Mouse (Mus musculus): ENCODE data around the gene Adh1. TPM values are rescaled to one million over a fixed set of nuclear protein-coding genes. Genes with fewer than 3 reads are reported as not detected.

Adh1 gene
- polyA plus RNA-seq, 1 experiment from 2014 or later: 6.5 TPM

DNA sequence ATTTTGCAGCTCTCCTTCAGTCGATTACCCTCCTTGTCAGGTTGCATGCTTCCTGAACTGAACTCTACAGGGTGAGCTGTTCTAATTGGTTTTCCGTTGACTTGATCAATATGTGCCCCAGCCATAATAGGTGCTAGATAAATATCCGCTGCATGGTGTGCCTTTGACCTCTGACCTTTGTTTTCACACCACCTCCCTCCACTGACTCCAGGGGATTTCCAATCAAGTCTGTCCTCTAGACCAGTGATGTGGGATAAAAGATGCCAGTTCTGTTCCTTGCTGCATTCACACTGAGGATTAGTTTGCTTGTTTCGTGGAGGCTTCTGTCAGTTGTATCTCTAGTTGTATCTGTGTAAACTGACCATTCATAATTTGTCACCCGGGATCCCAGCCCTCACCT is 6.6 kb upstream of the Adh1 start:
- no peak overlapping the region for H3K27ac ChIP-seq (replicated peaks in 1 of 2; ENCODE audit: control insufficient read depth in 1 of 2, insufficient read depth in 1 of 2, low read depth in 2 of 2, low read length in 2 of 2)
- no peak for ATAC-seq (ENCODE audit: insufficient number of reproducible peaks, insufficient read depth, low FRiP score, low read depth)
- 0 out of 4 replicates have a peak, but pooled peaks cover 0 to 2% of the 10 kb centered on the region in 2 experiments for H3K4me1 ChIP-seq (ENCODE audit: control insufficient read depth in 2 of 2, insufficient read depth in 2 of 2, low read length in 2 of 2)
- no peaks in the 10 kb centered on the region for H3K27me3 ChIP-seq (ENCODE audit: control insufficient read depth, insufficient read depth, low read length)
- no peaks in the 10 kb centered on the region for H3K9me3 ChIP-seq (ENCODE audit: control insufficient read depth, low read length)
- no peak overlapping the region for H3K9ac ChIP-seq (ENCODE audit: low read length)
- H3K36me3 ChIP-seq (ENCODE audit: control insufficient read depth, insufficient read depth, low read length): no peaks in the 10 kb centered on the region
- H3K4me2 ChIP-seq (ENCODE audit: low read length): no peak overlapping the region
- H3K4me3 ChIP-seq (ENCODE audit: control insufficient read depth in 1 of 2, insufficient read depth in 1 of 2, low read depth in 1 of 2, low read length in 2 of 2): no peak overlapping the region
- 69% methylated on average over 5 of the region's 5 CpGs for WGBS

DNA sequence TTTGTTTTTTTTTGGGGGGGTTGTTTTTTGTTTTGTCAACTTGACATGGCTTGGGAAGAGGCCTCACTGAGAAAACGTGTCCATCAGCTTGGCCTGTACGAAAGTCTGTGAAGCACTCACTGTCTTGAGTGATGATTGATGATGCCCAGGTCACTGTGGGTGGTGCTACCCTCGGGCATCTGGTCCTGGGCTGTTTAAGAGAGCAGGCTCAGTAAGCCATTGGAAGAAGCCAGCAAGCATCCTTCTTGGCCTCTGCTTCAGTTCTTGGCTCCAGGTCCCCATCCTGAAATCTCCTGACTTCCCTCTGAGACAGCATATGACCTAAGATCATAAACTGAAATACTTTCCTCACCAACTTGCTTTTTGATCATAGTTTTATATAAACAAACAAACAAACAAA is 5.4 kb upstream of the Adh1 start:
- Histone ChIP-seq H3K36me3 (ENCODE audit: control insufficient read depth, insufficient read depth, low read length) (no peaks in the 10 kb centered on the region), H3K9ac (ENCODE audit: low read length) (no peak overlapping the region), H3K4me1 (ENCODE audit: control insufficient read depth in 2 of 2, insufficient read depth in 2 of 2, low read length in 2 of 2) (0 out of 4 replicates have a peak, but pooled peaks cover 0 to 2% of the 10 kb centered on the region in 2 experiments), H3K4me2 (ENCODE audit: low read length) (no peak overlapping the region), H3K9me3 (ENCODE audit: control insufficient read depth, low read length) (no peaks in the 10 kb centered on the region), H3K27me3 (ENCODE audit: control insufficient read depth, insufficient read depth, low read length) (no peaks in the 10 kb centered on the region), H3K4me3 (ENCODE audit: control insufficient read depth in 1 of 2, insufficient read depth in 1 of 2, low read depth in 1 of 2, low read length in 2 of 2) (no peak overlapping the region), H3K27ac (replicated peaks in 1 of 2; ENCODE audit: control insufficient read depth in 1 of 2, insufficient read depth in 1 of 2, low read depth in 2 of 2, low read length in 2 of 2) (no peak overlapping the region)
- WGBS: 26% methylated on average over 3 of the region's 3 CpGs
- no peak for ATAC-seq (ENCODE audit: insufficient number of reproducible peaks, insufficient read depth, low FRiP score, low read depth)

DNA sequence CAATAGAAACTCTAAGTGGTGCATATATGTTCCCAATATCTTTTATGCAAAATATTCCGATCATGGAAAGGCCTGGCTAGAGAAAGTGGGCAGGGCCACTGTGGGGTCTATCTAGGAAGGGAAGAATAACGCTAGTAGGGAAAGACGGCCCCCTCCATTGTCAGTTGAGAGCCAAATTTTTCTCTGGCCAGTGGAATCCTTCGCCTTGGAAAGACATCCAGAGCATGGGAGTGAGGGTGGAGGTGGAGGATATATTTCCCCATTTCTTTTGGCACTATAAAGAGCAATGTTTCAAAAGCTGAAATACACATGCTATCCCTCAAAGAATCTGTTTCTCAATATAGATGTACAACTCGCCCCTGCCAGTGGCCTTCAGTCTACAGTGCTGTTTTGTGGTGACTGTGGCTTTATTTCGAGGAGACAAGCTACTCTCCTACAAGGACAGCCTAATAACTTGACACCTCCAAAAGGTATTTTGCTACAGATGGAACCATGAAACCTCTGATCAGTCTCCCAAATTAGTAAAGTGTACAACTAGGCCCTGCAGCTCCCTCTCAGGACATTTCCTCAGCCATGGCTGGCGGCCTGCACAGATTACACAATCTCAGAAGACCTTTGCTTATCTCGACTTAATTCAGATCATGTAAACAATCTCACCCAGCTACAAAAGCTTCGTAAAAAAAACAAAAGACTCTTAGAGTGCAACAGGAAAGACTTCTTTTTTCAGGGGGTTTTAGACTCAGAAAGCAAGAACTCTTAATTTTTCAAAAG is 4.8 kb upstream of the Adh1 start:
- H3K27me3 ChIP-seq (ENCODE audit: control insufficient read depth, insufficient read depth, low read length): no peaks in the 10 kb centered on the region
- H3K4me1 ChIP-seq (ENCODE audit: control insufficient read depth in 2 of 2, insufficient read depth in 2 of 2, low read length in 2 of 2): 0 out of 4 replicates have a peak, but pooled peaks cover 0 to 2% of the 10 kb centered on the region in 2 experiments
- 54% methylated on average over 9 of the region's 9 CpGs for WGBS
- no peak overlapping the region for H3K4me3 ChIP-seq (ENCODE audit: control insufficient read depth in 1 of 2, insufficient read depth in 1 of 2, low read depth in 1 of 2, low read length in 2 of 2)
- no peak for ATAC-seq (ENCODE audit: insufficient number of reproducible peaks, insufficient read depth, low FRiP score, low read depth)
- H3K27ac ChIP-seq (replicated peaks in 1 of 2; ENCODE audit: control insufficient read depth in 1 of 2, insufficient read depth in 1 of 2, low read depth in 2 of 2, low read length in 2 of 2): no peak overlapping the region
- H3K9me3 ChIP-seq (ENCODE audit: control insufficient read depth, low read length): no peaks in the 10 kb centered on the region
- no peak overlapping the region for H3K4me2 ChIP-seq (ENCODE audit: low read length)
- H3K36me3 ChIP-seq (ENCODE audit: control insufficient read depth, insufficient read depth, low read length): no peaks in the 10 kb centered on the region
- H3K9ac ChIP-seq (ENCODE audit: low read length): no peak overlapping the region

DNA sequence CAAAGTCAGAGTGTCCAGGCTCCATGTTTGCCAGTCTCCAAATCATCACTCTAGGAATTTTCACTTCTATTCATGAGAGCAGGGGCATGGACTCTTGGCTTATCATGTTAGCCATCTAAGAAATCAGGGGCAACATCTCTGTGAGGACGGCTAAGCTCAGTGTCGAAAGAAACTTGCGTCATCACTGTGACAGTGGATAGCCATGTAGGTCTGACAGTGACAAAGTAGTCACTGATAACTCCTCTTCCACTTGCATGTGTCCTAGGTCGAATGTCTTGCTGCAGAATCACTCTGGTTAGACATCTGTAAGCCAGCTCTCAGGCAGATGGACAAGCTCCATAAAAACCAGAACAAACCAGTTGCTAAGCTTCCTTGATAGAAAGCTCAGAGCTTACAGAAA is 1.8 kb downstream of the Adh1 start:
- no peak overlapping the region for H3K4me2 ChIP-seq (ENCODE audit: low read length)
- no peaks in the 10 kb centered on the region for H3K36me3 ChIP-seq (ENCODE audit: control insufficient read depth, insufficient read depth, low read length)
- H3K27ac ChIP-seq (replicated peaks in 1 of 2; ENCODE audit: control insufficient read depth in 1 of 2, insufficient read depth in 1 of 2, low read depth in 2 of 2, low read length in 2 of 2): no peak overlapping the region
- H3K4me1 ChIP-seq (ENCODE audit: control insufficient read depth in 2 of 2, insufficient read depth in 2 of 2, low read length in 2 of 2): no peaks in the 10 kb centered on the region
- no peaks in the 10 kb centered on the region for H3K27me3 ChIP-seq (ENCODE audit: control insufficient read depth, insufficient read depth, low read length)
- H3K4me3 ChIP-seq (ENCODE audit: control insufficient read depth in 1 of 2, insufficient read depth in 1 of 2, low read depth in 1 of 2, low read length in 2 of 2): no peak overlapping the region
- H3K9me3 ChIP-seq (ENCODE audit: control insufficient read depth, low read length): no peaks in the 10 kb centered on the region
- no peak for ATAC-seq (ENCODE audit: insufficient number of reproducible peaks, insufficient read depth, low FRiP score, low read depth)
- WGBS: 31% methylated on average over 4 of the region's 4 CpGs
- H3K9ac ChIP-seq (ENCODE audit: low read length): no peak overlapping the region

DNA sequence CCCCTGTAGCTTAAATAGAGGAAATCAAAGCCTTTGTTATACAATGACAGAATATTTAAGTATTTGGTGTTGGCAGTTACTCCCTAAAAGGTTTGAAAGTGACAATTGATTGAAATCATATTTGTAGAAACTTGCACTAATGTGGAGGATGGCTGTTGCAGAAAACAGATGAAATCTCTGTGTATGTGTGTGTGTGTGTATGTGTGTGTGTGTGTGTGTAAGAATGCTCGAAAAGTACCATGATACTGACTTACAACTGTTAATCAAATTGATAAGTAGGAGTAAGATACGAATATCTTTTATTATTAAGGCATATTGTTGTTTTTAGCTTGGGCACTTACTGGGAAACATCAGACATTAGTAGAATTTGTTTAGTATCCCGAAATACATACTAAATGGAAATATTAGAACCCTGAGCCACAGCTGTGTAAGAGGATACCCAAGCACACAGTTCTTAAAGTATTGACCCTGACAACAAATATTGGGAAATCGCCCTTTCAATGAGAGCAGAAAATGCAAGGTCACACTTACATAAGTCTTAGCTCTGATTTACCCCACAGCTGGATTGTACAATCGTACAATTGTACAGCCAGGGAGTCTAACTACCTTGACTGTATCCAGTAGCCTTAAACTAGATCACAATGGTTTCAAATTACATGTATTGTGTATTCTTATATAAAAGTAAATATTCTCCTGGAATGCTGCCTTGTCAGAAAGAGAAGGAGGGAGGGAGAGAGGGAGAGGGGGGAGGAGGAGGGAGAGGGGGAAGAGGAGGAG is 2.6 kb downstream of the Adh1 start:
- no peaks in the 10 kb centered on the region for H3K27me3 ChIP-seq (ENCODE audit: control insufficient read depth, insufficient read depth, low read length)
- H3K36me3 ChIP-seq (ENCODE audit: control insufficient read depth, insufficient read depth, low read length): no peaks in the 10 kb centered on the region
- WGBS: 81% methylated on average over 5 of the region's 5 CpGs
- no peak for ATAC-seq (ENCODE audit: insufficient number of reproducible peaks, insufficient read depth, low FRiP score, low read depth)
- H3K9me3 ChIP-seq (ENCODE audit: control insufficient read depth, low read length): no peaks in the 10 kb centered on the region
- H3K9ac ChIP-seq (ENCODE audit: low read length): no peak overlapping the region
- H3K4me2 ChIP-seq (ENCODE audit: low read length): no peak overlapping the region
- no peak overlapping the region for H3K27ac ChIP-seq (replicated peaks in 1 of 2; ENCODE audit: control insufficient read depth in 1 of 2, insufficient read depth in 1 of 2, low read depth in 2 of 2, low read length in 2 of 2)
- no peak overlapping the region for H3K4me3 ChIP-seq (ENCODE audit: control insufficient read depth in 1 of 2, insufficient read depth in 1 of 2, low read depth in 1 of 2, low read length in 2 of 2)
- H3K4me1 ChIP-seq (ENCODE audit: control insufficient read depth in 2 of 2, insufficient read depth in 2 of 2, low read length in 2 of 2): no peaks in the 10 kb centered on the region

DNA sequence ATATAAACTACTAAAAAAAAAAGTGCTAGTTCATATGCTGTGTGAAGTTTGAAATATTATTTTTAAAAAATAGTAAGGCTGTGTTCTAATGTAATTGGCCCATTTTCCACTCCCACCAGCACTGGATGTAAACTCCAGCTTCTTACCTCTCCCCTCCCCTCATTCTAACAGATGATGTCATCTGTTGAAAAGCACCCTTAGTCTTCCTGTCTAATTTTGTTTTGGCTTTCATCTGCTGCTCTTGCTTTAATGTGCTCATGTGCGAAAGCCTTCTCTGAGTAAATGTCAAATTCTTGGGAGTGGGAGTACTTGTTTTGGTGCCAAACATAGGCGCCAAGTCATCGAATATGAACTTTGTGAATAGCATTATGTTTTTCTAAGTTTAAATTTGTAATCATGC is 3.9 kb downstream of the Adh1 start:
- ATAC-seq (ENCODE audit: insufficient number of reproducible peaks, insufficient read depth, low FRiP score, low read depth): no peak

DNA sequence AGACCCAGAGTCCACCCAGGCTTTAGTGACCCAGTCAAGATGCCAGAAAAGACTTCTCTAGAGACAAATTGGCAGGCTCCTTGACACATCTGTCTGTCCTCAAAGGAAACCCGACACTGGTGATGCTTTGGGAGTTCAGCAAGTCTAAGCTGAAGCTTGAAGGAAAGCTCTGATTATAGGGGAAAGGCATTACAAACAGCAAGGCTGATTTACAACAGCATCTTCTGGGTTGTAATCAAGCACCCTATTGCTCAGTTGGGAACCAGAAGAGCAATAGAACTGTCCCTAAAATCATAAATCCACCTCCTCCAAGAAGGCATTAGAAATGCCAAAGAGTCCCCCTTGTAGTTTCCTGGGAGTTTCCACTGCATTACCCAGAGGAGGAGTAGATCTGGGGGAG is 9.7 kb downstream of the Adh1 start:
- no peaks in the 10 kb centered on the region for H3K9me3 ChIP-seq (ENCODE audit: control insufficient read depth, low read length)
- no peak overlapping the region for H3K27ac ChIP-seq (replicated peaks in 1 of 2; ENCODE audit: control insufficient read depth in 1 of 2, insufficient read depth in 1 of 2, low read depth in 2 of 2, low read length in 2 of 2)
- no peaks in the 10 kb centered on the region for H3K4me1 ChIP-seq (ENCODE audit: control insufficient read depth in 2 of 2, insufficient read depth in 2 of 2, low read length in 2 of 2)
- 15% methylated on average over 1 of the region's 1 CpGs for WGBS
- ATAC-seq (ENCODE audit: insufficient number of reproducible peaks, insufficient read depth, low FRiP score, low read depth): no peak
- no peaks in the 10 kb centered on the region for H3K36me3 ChIP-seq (ENCODE audit: control insufficient read depth, insufficient read depth, low read length)
- no peaks in the 10 kb centered on the region for H3K27me3 ChIP-seq (ENCODE audit: control insufficient read depth, insufficient read depth, low read length)
- H3K4me2 ChIP-seq (ENCODE audit: low read length): no peak overlapping the region
- H3K4me3 ChIP-seq (ENCODE audit: control insufficient read depth in 1 of 2, insufficient read depth in 1 of 2, low read depth in 1 of 2, low read length in 2 of 2): no peak overlapping the region
- H3K9ac ChIP-seq (ENCODE audit: low read length): no peak overlapping the region

More for the DNA sequence above, 3.9 kb downstream of the Adh1 start:
- Histone ChIP-seq H3K4me2 (ENCODE audit: low read length) (no peak overlapping the region), H3K9ac (ENCODE audit: low read length) (no peak overlapping the region), H3K27ac (replicated peaks in 1 of 2; ENCODE audit: control insufficient read depth in 1 of 2, insufficient read depth in 1 of 2, low read depth in 2 of 2, low read length in 2 of 2) (no peak overlapping the region), H3K4me3 (ENCODE audit: control insufficient read depth in 1 of 2, insufficient read depth in 1 of 2, low read depth in 1 of 2, low read length in 2 of 2) (no peak overlapping the region), H3K4me1 (ENCODE audit: control insufficient read depth in 2 of 2, insufficient read depth in 2 of 2, low read length in 2 of 2) (no peaks in the 10 kb centered on the region), H3K36me3 (ENCODE audit: control insufficient read depth, insufficient read depth, low read length) (no peaks in the 10 kb centered on the region), H3K27me3 (ENCODE audit: control insufficient read depth, insufficient read depth, low read length) (no peaks in the 10 kb centered on the region), H3K9me3 (ENCODE audit: control insufficient read depth, low read length) (no peaks in the 10 kb centered on the region)
- 68% methylated on average over 3 of the region's 3 CpGs for WGBS

Measured in heart, embryonic 14.5 days (tissue).